Mouse (Mus musculus): Measurements from ENCODE around the gene Papln. TPM values are rescaled to one million over a fixed set of nuclear protein-coding genes. Genes with fewer than 3 reads are reported as not detected.

The Papln gene
- total and polyA plus RNA-seq, 2 experiments from 2014 or later: 0.37 to 2.4 TPM

DNA sequence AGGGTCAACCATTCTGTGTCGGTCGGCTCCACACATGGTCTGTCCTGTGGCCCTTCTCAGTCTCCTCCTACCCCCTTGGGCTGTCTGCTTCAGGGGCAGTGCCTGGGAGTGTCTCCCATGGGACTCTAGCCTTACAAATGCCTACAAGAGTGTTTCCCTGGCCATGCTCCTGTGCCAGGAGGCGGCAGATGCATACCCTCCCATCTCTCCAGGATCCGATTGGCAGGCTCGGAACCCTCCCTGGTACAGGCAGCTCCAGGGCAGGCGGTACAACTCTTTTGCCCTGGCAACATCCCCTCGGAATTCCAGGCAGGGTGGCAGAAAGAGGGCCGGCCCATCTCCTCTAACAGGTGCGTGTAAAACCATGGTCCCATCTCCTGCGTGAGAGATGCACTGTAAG, 19.2 kb downstream of the Papln start:
- DNase-seq (ENCODE audit: low spot score) (no peak), ATAC-seq (ENCODE audit: low FRiP score) (no peak)
- Histone ChIP-seq H3K9me3 (ENCODE audit: low read length) (no peaks in the 10 kb centered on the region), H3K4me1 (ENCODE audit: insufficient read depth, low read length) (no peaks in the 10 kb centered on the region), H3K36me3 (ENCODE audit: insufficient read depth, low read length) (no peaks in the 10 kb centered on the region), H3K4me3 (ENCODE audit: low read depth, low read length) (no peak overlapping the region), H3K9ac (replicated peaks; ENCODE audit: low read length, poor library complexity, severe bottlenecking) (no peak overlapping the region), H3K4me2 (ENCODE audit: low read depth, low read length, poor library complexity, severe bottlenecking) (no peak overlapping the region), H3K27ac (ENCODE audit: low read depth, low read length) (no peak overlapping the region), H3K27me3 (ENCODE audit: insufficient read depth, low read length) (no peaks in the 10 kb centered on the region)
- 95% methylated on average over 10 of the region's 10 CpGs for WGBS
- TF ChIP-seq CTCF (IDR thresholded peaks at IDR 0.05): no peak

DNA sequence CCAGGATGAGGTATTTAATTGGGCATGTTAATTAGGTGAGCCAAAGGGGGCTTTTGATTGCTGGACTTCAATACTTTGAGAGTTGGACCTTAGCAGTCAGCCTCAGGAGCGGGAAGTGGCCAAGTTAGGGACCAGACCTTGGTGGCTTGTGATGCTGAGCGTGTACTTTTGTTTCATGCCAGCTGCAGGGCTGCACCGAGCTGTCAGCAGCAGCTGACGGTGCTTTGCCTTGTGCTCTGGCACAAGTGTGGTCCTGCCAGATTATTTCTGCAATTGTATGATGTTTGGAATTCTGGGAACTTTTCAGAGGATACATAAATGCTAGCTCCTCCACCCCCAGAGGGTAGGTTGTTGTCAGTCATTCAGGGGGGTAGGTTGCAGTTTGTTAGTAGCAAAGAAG, 21.9 kb downstream of the Papln start:
- TF ChIP-seq CTCF (IDR thresholded peaks at IDR 0.05): no peak
- H3K9me3 ChIP-seq (ENCODE audit: low read length): no peaks in the 10 kb centered on the region
- H3K27ac ChIP-seq (ENCODE audit: low read depth, low read length): no peak overlapping the region
- no peak overlapping the region for H3K9ac ChIP-seq (replicated peaks; ENCODE audit: low read length, poor library complexity, severe bottlenecking)
- no peaks in the 10 kb centered on the region for H3K27me3 ChIP-seq (ENCODE audit: insufficient read depth, low read length)
- no peaks in the 10 kb centered on the region for H3K36me3 ChIP-seq (ENCODE audit: insufficient read depth, low read length)
- DNase-seq (ENCODE audit: low spot score) (no peak), ATAC-seq (ENCODE audit: low FRiP score) (no peak)
- no peak overlapping the region for H3K4me3 ChIP-seq (ENCODE audit: low read depth, low read length)
- 44% methylated on average over 4 of the region's 4 CpGs for WGBS
- H3K4me2 ChIP-seq (ENCODE audit: low read depth, low read length, poor library complexity, severe bottlenecking): no peak overlapping the region
- no peaks in the 10 kb centered on the region for H3K4me1 ChIP-seq (ENCODE audit: insufficient read depth, low read length)

DNA sequence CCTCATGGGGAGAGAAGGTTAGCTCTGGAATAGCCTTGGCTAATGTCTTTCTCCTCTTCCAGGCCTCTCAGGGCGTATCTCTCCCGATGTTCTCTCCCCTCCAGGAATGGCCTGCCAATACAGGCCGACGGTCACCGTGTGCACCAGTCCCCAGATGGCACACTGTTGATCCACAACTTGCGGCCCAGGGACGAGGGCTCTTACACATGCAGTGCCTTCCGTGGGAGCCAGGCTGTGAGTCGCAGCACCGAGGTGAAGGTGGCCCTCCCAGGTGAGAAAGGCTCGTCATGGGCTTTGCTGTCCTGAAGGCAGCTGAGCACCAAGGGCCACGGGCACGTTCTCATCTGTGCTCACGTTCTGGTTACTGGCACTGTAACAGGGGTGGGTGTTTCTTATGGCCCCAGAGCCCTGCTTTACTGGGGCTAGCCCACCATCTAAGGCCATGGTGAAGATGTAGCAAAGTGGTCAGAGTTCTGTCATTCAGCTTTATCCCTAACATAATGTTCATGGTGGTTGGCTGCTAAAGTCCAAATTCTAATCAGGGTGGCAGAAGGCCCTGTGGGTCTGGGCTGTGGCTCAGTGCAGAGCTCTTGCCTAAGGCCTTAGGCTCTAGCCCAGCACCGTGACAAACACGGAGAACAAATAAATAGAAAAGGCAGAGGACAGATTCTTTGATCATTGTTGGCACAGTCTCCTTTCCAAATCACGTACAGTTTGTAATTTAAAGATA, 25.8 kb downstream of the Papln start:
- no peak overlapping the region for H3K4me3 ChIP-seq (ENCODE audit: low read depth, low read length)
- H3K36me3 ChIP-seq (ENCODE audit: insufficient read depth, low read length): no peaks in the 10 kb centered on the region
- ATAC-seq (ENCODE audit: low FRiP score) (no peak), DNase-seq (ENCODE audit: low spot score) (no peak)
- no peaks in the 10 kb centered on the region for H3K27me3 ChIP-seq (ENCODE audit: insufficient read depth, low read length)
- no peak overlapping the region for H3K4me2 ChIP-seq (ENCODE audit: low read depth, low read length, poor library complexity, severe bottlenecking)
- no peak for TF ChIP-seq CTCF (IDR thresholded peaks at IDR 0.05)
- H3K9me3 ChIP-seq (ENCODE audit: low read length): no peaks in the 10 kb centered on the region
- no peak overlapping the region for H3K9ac ChIP-seq (replicated peaks; ENCODE audit: low read length, poor library complexity, severe bottlenecking)
- no peak overlapping the region for H3K27ac ChIP-seq (ENCODE audit: low read depth, low read length)
- 82% methylated on average over 17 of the region's 17 CpGs for WGBS
- H3K4me1 ChIP-seq (ENCODE audit: insufficient read depth, low read length): no peaks in the 10 kb centered on the region

DNA sequence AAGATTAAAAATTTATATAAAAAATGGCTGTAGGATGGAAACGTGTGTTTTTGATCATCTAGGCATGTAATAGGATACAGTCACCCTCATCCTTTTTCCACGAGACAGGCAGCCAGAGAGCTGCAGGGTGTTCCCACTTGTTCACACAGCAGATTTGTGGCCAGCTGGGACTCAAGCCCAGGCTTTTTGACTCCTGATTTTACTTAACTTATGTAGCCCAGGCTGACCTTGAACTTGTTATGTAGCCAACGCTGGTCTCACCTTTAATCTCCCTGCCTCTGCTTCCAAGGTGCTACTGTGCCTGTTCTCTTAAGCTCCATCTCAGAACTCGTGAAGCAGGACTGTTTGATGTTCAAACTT, 26.3 kb downstream of the Papln start:
- Histone ChIP-seq H3K9me3 (ENCODE audit: low read length) (no peaks in the 10 kb centered on the region), H3K4me3 (ENCODE audit: low read depth, low read length) (no peak overlapping the region), H3K27ac (ENCODE audit: low read depth, low read length) (no peak overlapping the region), H3K9ac (replicated peaks; ENCODE audit: low read length, poor library complexity, severe bottlenecking) (no peak overlapping the region), H3K36me3 (ENCODE audit: insufficient read depth, low read length) (no peaks in the 10 kb centered on the region), H3K27me3 (ENCODE audit: insufficient read depth, low read length) (no peaks in the 10 kb centered on the region), H3K4me1 (ENCODE audit: insufficient read depth, low read length) (no peaks in the 10 kb centered on the region), H3K4me2 (ENCODE audit: low read depth, low read length, poor library complexity, severe bottlenecking) (no peak overlapping the region)
- TF ChIP-seq CTCF (IDR thresholded peaks at IDR 0.05): no peak
- 46% methylated on average over 4 of the region's 4 CpGs for WGBS
- no peak for ATAC-seq (ENCODE audit: low FRiP score)
- DNase-seq (ENCODE audit: low spot score): no peak

DNA sequence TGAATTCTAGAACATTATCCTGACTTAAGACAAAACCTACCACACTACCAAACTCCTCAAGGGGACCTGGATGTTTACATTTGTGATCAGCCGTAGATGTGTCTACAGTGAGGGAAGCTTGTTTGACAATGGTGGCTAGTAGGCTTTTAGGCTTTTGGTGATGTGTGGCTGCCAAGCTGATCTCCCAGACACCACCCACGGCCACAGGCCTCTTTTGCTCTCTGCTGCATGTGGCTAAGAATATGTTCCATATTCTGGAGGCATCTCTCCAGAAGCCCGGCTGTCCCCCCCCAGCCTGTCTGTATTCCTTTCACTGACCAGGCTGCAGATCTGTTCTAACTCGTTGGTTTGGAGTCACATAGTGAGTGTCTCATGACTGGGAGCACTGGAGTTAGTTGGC, 27.3 kb downstream of the Papln start:
- no peak overlapping the region for H3K4me2 ChIP-seq (ENCODE audit: low read depth, low read length, poor library complexity, severe bottlenecking)
- no peak overlapping the region for H3K4me3 ChIP-seq (ENCODE audit: low read depth, low read length)
- H3K27ac ChIP-seq (ENCODE audit: low read depth, low read length): no peak overlapping the region
- TF ChIP-seq CTCF (IDR thresholded peaks at IDR 0.05): no peak
- no peaks in the 10 kb centered on the region for H3K9me3 ChIP-seq (ENCODE audit: low read length)
- H3K4me1 ChIP-seq (ENCODE audit: insufficient read depth, low read length): no peaks in the 10 kb centered on the region
- DNase-seq (ENCODE audit: low spot score) (no peak), ATAC-seq (ENCODE audit: low FRiP score) (no peak)
- no peaks in the 10 kb centered on the region for H3K27me3 ChIP-seq (ENCODE audit: insufficient read depth, low read length)
- no peak overlapping the region for H3K9ac ChIP-seq (replicated peaks; ENCODE audit: low read length, poor library complexity, severe bottlenecking)
- H3K36me3 ChIP-seq (ENCODE audit: insufficient read depth, low read length): peaks cover 5% of the 10 kb centered on the region; the same call in 1 of the 2 replicates
- WGBS: 83% methylated on average over 4 of the region's 4 CpGs

DNA sequence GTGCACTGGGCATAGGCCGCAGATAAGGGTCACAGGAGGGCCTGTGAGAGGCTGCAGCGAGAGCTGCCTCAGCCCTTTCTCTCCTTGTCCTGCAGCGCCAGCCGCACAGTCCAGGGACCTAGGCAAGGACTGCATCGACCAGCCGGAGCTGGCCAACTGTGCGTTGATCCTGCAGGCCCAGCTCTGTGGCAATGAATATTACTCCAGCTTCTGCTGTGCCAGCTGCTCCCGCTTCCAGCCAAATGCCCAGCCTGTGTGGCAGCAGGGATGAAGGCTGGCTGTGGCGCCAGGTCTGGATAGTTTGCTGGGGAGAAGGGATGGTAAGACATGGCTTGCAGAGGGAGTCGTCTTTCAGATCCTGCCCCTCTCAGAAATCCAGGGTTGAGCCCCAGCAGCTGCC, 28.3 kb downstream of the Papln start:
- H3K9me3 ChIP-seq (ENCODE audit: low read length): no peaks in the 10 kb centered on the region
- H3K4me3 ChIP-seq (ENCODE audit: low read depth, low read length): no peak overlapping the region
- H3K4me1 ChIP-seq (ENCODE audit: insufficient read depth, low read length): no peaks in the 10 kb centered on the region
- ATAC-seq (ENCODE audit: low FRiP score): peak; percentile 44; the same call in 1 of the 2 replicates
- no peaks in the 10 kb centered on the region for H3K27me3 ChIP-seq (ENCODE audit: insufficient read depth, low read length)
- peaks cover 11% of the 10 kb centered on the region; the same call in 1 of the 2 replicates for H3K36me3 ChIP-seq (ENCODE audit: insufficient read depth, low read length)
- H3K4me2 ChIP-seq (ENCODE audit: low read depth, low read length, poor library complexity, severe bottlenecking): no peak overlapping the region
- 84% methylated on average over 10 of the region's 10 CpGs for WGBS
- no peak overlapping the region for H3K27ac ChIP-seq (ENCODE audit: low read depth, low read length)
- H3K9ac ChIP-seq (replicated peaks; ENCODE audit: low read length, poor library complexity, severe bottlenecking): no peak overlapping the region
- peak; percentile 76 for DNase-seq (ENCODE audit: low spot score)
- no peak for TF ChIP-seq CTCF (IDR thresholded peaks at IDR 0.05)
